Mouse (Mus musculus): ENCODE results near the gene Arhgdib.

Gene Arhgdib

DNA sequence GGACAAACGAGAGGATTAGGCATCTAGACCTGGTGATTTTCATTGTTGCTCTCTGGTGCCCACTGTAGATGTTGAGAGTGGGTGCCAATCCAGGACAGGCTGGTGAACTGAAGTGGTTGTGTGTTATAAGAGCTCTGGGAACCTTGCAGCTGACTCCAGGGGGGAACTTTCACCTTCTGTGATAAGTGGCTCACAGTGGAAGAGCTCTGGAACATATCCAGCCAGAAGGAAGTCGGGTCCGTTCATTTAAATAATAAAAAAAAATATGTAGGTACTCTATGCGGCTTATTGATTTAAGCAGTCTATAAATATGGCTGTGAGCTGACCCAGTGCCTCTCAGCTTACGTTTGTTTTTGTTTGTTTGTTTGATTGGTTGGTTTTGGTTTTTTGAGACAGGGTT lies 19.6 kb downstream of the Arhgdib start, which contains the start of gene Erp27:
Erp27 (minus strand) TSS at position 101 of the 400 bp plus-strand sequence.
- DNase-seq (ENCODE audit: extremely low read depth, low read depth, low spot score), result no peak

DNA sequence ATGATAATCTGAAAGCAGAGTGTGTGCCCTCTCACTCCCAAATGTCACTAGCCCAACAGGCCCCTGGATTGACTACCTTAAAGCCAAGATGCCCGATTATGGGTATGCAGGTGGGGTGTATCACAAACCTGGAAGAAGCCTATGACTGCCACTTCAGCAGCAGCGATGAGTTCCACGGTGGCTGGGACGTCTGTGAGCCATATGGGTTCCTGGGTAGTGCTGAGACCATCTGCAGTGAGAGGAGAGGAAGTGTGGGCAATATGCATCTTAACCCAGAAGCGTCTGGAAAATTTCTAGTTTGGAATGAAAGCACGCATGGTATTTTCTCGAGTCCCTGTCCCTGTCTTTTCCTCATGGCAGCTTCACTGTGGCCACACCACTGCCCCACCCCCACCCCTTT lies 20.1 kb downstream of the Arhgdib start:
- no peak for DNase-seq (ENCODE audit: extremely low read depth, low read depth, low spot score)

DNA sequence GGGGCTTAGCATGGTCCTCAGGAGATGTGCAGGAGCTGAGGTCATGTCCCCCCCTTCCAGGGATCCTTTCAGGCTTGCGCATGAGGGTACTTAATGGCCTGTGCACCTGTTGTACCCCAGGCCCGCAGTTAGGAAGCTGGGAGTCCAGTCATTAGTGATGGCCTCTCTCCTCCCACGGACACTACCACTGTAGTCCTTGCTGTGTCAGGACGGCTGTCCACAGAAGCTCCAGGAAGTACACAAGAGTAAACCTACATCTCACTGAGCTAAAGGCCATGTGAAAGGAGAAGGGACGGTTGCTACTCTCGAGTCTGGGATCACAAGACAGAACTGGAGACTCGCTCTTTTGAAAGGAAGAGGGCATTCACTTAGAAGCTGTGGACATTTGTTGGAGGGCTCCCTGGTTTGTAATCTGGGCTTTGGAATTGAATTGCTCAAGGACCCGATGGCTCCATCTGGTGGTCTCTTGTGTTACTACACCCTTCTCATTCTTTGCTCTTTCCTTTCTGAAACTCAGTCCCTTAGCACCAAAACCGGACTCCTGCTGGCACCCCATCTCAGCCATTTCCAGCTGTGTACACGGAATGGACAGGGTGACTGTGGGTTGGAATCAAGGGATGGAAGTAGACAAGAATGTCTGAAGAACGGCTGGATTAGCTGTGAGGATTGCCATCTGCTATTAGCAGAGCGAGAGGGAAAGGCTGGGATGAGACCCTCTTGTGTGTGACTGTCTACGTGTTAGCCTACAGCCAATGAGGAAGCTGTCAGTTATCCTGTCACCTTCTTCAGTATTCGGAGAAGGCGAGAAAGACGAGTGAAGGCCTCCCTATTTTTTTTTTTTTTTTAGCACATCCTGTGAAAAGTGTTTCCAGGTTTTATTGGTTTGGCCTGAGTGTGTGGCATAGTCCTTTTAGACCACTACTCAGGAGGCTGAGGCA lies 21.1 kb downstream of the Arhgdib start:
- no peak for DNase-seq (ENCODE audit: extremely low read depth, low read depth, low spot score)

DNA sequence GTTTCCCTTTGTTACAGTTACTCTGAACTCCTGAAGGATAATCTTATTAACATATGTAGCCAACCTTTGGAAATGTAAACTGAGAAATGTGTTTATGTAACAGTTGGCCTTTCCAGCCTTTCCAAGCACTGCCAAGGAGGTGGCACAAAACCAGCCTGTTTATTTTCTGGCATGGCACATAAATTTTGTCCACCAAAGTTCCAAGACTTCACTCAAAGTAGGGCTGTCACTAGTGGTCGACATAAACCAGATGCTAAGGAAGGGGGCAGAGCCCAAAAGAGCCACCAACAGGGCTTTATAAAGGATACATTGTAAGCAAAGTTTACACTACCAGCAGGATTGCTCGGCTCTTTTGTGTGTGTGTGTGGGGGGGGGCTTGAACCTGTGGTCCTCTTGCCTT lies 23.8 kb downstream of the Arhgdib start:
- DNase-seq (ENCODE audit: extremely low read depth, low read depth, low spot score), result no peak

DNA sequence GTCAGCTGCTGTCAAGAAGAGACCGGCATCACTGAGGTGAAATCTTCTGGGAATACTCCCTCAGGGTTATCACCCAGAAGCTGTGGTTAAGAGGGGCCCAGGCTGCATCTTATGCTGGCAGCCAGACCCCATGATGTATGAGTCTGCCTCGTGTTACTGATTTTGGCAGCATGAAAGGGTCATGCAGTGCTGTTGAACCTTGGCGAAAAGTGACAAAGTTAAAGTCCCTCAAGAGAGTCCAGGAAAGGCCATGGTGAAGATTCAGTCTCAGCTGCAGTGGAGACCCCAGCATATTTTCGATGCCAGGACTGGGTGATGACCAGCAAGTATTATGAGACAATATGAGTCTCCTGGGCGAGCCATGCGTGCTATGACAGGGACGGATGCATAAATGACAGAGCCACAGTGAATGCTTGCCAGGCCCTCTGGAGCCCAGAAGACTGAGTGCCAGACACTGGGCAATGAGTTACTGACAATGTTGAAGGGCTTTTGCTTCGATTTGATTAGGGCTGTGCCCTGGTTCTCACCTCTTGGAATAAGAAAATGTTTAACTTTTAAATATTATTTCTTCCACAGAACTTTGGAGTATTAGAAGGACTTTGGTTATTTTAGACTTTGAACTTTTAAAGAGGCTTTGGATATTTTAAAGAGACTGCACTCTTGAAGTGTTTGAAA lies 25.8 kb downstream of the Arhgdib start:
- DNase-seq (ENCODE audit: extremely low read depth, low read depth, low spot score), result no peak

DNA sequence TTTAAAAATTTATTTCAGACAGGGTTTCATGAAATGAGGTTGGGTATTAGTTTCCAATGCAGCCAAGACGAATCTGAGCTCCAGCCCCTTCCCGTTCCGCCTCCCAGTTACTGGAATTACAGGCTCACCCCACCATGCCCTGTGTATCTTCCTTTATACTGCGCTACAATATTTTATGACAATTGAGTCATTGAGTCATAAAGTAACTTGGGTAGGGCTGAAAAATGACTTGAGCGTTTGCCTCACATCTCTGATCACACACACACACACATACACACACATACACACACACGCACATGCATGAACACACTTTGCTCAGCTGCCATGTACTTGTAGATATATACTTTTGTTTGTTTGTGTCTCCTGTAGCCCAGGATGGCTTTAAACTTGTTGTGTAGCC lies 27.5 kb downstream of the Arhgdib start:
- DNase-seq (ENCODE audit: extremely low read depth, low read depth, low spot score), result no peak

DNA sequence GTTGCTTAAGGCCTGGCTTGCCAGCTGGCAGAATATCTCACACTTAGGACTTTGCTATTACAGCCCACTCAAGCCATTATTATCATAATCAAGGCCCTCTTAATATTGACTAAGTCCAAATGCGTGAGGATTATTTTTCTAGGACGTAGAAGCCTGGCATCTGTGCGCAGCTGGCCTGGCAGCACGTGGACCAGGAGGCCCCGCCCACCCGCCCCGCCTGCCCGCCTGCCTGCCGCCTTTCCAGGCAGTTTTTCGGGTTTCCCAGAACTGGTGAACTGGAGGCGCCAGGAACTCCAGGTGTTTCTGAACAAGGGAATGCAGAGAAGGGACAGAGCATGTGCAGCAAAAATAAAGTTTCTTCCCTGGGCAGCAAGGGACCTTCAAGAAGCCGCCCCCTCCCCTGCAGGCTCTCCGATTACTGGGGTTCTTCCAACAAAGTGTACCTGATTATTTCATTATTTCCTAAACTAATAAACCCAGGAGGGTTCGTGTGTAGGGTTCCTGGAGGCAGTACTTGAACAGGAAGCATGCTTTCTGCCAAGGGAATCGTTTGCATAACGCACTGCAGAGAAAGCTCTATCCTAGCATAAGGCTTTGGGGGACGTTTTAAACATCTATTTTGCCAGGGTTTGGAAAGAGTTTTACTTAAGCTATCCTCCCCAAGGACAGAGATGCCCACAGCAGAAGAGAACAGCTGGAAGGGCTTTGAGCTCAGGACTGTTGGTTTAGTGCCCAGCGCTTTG lies 28.1 kb downstream of the Arhgdib start:
- DNase-seq (ENCODE audit: extremely low read depth, low read depth, low spot score), result peak; percentile 45

DNA sequence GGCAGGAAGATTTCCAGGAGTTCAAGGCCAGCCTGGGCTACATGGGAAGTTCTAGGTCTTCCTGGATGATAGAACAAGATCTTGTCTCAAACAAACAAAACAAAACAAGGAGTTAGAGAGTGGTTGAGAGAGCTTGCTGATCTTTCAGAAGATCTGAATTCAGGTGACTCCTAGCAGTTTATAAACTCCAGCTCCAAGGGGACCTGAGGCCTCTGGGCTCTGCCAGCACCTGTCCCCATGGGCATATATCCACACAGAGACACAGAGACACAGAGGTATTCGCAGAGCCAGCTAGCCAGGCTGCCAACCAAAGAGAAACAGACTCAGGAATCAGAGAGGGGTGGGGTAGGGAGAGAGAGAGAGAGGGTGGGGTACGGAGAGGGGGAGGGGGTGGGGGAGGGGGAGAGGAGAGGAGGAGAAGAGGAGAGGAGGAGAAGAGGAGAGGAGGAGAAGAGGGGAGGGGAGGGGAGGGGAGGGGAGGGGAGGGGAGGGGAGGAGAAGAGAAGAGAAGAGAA lies 28.9 kb downstream of the Arhgdib start:
- no peak for DNase-seq (ENCODE audit: extremely low read depth, low read depth, low spot score)

DNA sequence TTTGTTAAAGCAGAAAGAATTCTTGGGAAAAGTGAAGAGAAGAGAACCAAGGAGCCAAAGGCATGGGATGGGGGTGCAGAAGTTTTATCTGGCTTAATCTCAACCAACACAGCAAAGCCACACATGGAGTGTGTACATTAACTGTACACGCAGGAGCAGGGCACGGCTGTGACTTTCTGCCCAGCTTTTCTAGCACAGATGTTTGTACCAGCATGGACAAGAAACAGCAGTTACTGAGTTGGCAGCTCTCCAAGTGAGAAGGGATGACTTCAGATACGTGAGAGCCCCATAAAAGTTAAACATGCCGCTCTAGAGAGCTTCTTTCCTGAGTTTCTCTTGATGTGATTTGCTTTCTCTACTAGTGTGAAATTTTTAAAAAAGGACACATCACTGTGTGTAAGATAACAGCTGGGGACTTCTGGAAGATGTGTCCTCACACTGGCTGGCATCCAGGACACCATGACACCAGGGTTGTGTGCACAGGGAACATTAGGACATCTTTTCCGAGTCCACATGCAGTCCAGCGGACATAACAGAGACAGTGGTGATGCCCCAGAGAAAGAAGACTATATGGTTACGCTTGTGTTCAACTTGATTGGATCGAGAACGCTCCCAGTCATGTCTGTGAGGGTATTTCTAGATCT lies 31.3 kb downstream of the Arhgdib start:
- DNase-seq (ENCODE audit: extremely low read depth, low read depth, low spot score), result no peak

DNA sequence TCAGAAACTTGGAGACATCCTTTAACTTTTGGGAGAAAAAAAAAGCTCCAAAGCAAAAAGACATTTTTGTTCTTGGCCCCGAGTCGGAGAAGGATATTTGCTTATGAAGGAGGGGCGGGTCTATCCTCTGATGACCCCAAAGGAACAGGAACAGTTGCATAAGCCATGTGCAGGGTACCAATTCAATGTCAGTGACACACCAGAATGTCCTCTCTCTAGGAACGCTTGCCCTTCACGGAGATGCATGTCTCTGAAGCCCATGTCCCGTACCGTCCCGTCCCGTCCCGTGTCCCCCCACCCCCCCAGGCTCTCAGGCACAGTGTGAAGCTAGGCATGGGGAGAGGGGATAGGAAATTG lies 34.8 kb downstream of the Arhgdib start:
- no peak for DNase-seq (ENCODE audit: extremely low read depth, low read depth, low spot score)

DNA sequence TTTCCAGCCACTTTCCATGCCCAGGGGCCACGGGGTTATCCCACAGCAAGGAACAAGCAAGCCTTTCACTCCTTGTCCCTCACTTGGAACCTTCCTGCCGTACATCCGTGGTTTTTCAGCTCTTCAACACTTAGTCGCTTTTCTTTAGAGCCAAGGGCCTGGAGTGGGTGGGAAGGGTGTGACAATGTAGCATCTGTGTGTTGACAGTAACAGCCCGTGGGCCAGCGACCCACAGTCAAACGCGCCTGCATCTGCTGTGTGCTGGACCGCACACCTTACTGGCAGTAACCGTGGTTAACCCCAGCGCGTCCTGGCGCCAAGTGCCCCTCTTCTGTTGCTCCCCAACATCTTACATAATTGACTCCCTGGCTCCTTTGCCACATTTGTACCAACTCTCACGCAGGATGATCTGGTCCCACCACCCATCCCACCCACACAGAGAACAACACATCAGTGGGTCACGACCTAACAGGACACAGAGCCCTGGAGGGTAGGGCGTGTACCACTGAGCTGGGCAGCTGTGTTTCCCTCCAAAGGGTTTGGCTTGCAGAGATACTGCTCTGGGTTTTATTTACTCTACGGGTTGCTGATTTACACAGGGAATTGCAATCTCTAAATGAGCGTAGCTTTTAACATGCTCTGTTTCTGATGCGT lies 35.3 kb downstream of the Arhgdib start:
- no peak for DNase-seq (ENCODE audit: extremely low read depth, low read depth, low spot score)

DNA sequence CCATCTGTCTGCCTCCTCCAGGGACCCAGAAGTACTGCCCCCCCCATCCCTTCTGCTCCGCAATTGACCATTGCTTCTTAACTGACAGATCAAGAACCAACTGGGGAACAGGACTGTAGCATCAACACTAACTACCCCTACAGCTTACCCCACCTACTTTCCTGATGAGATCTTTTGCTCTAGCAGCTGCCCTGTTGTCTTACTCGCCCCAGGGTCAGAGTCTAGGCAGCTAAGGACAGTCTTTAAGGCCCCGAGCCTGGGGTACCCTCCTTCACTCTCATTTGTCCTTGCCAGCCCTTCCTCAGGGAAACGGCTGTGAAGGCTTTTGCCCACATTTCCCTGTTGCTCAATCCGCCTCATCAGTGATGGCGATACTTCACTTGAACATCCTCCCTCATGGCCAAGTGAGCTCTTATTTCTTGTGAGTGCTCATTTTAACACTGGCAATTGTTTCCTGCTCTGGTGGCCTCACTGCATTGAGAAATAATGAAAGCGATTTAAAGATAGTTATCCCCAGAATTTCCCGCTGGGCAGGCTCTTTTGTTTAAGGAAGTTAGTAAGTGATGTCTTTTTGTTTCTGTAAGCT lies 37.7 kb downstream of the Arhgdib start:
- no peak for DNase-seq (ENCODE audit: extremely low read depth, low read depth, low spot score)

DNA sequence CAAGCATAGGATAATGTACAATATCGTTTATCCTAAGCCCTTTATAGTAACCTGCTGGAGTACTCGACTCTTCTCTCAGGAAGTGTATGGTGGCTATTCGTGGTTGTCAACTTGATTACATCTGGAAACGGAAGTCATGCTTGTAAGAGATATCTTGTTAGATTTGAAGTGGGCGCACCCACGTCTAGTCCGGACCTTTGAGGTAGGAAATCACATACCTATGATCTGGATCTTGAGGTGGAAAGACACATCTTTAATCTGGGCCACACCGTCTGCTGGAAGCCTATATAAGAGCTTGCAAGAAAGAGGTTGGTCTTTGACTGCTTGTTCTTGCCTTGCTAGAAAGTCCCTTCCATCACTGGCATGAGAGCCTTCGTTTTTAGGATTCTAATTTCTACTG lies 39.2 kb downstream of the Arhgdib start:
- no peak for DNase-seq (ENCODE audit: extremely low read depth, low read depth, low spot score)

DNA sequence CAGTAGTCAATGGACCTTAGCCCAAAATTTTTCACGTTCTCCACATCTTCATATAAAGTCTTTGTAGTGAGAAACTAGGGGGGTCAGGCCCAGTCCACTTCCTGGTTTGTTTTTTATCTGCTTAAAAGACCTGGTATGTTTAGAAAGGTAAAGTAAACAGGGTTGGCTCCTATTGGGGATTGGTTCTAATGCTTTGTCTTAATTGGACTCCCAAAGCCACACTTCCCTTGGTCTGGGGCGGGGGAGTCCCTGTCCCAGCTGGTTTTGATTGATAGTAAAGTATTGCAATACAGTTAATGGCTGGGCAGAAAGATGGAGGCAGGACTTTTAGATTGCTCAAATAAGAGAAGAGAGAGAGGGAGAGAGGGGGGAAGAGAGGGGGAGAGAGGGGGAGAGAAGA lies 40.7 kb downstream of the Arhgdib start:
- no peak for DNase-seq (ENCODE audit: extremely low read depth, low read depth, low spot score)

DNA sequence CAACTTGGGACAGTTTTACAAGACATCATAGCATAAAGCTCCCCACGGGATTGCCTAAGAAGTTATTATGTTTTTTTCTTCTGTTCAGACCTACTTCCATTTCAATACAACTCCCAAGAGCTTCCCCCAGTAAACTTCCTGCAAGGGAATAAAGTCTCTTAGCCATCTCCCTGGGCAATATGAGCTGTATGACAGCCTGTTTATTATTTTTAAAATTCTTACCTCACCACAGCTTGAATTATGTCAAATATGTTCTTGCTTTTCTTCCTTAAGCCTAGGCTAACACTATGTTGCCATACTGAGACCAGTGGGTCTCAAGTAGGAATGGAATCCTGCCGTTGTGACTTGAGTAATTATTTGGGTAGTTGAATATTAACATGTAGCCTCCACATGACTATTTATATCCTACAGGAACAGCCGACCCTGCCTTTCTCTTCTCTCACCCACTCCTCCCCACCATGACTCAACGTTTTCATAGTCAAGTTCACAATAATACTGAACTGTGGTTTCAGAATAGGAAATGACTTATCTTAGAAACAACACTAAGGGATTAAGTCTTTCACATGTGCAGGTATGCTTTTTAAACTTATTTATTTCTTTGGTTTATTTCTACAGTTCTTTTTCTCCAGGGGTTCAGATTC lies 41.2 kb downstream of the Arhgdib start:
- DNase-seq (ENCODE audit: extremely low read depth, low read depth, low spot score), result no peak

DNA sequence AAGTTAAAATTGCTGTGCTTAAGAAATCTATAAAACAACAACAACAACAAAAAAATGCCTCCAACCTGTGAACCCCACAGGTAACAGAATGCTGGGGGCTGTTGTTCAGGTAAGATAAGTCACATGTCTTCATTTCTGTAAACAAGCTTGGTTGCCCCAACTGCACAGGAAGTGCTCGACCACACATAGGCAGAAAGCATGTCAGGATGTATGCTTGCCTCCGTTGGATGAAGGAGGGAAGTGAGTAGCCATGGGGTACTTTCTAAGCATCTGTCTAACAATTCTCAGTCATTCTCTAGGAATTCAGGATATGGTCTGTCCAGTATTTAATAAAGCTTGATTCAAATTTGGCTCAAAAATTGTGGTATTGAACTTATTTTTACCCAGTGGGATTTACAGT lies 42.7 kb downstream of the Arhgdib start:
- no peak for DNase-seq (ENCODE audit: extremely low read depth, low read depth, low spot score)

DNA sequence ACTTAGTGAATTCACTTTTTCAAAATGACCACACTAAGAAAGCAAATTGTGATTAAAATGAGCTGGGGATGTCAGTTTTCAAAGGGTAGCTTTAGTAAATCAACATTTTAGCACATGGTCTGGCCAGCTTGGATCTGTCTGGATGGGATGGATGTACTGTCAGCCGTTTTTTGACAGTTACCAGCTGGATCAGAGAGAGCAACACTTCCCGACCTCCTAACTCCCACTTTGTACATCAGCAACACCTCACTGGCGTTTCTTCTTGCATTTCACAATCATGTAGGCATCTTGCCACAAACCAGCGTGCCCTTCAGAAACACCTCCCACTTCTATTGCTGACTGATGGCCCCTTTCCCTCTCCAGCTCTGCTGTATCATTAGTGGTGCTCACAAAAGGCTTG lies 43.5 kb downstream of the Arhgdib start:
- DNase-seq (ENCODE audit: extremely low read depth, low read depth, low spot score), result no peak

DNA sequence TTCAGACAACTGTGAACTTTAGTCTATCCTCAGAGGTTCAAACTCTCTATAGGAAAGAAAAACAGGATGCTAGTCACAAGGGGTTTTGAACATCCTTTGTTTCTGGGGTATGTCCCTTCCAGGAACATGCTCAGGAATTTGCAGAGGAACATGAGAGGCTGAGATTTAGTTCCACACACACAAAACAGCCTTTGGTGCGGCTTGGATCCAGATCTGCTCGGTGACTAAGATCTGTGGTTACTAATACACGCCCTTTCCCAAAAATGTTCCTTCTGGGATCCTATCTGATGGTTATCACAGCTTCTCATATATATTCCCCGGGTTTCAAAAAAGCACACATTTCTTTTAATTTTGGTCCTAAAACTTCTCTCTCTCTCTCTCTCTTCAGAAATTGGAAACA lies 43.9 kb downstream of the Arhgdib start:
- DNase-seq (ENCODE audit: extremely low read depth, low read depth, low spot score), result no peak

DNA sequence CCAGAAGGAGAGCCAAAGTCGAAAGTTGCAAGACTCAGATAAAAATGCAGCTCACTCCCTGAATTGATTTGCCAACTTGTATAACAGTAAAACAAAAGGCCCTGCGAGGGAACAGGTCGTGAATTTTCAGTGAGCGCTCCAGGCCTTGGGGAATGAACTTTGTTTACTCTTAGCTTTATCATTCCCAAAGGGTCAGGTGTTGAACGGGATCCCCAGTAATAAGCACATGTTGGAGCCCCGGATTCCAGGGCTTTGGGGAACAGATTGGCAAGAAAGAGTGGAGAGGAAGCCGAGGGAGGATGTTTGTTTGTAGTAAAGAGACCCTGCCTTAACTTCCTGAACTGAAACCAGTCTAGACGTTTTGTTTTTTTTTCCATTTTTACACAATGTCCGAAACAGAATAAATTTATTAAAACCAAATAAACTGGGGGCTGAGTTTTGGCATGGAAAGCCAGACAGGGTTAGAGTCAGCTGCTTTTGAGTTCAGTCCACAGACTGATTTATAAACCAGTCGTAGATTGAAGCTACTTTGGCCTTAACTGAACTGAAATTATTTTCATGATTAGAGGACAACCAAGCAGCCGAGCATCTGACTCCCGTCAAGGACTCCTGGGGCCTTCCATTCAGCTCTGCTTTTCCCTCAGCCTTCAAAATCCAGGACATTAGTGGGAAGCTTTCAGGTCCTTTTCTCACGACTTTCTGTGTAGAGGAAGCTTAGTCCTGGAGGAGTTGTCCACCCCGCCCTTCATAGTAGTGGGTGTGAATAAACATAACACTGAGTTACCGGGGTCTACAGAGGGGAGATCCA lies 47.0 kb downstream of the Arhgdib start:
- DNase-seq (ENCODE audit: extremely low read depth, low read depth, low spot score), result no peak
